Mouse (Mus musculus) embryonic fibroblast, embryonic 13.5 days (primary cell): Measurements from ENCODE around the gene Mthfd1. TPM values are rescaled to one million over a fixed set of nuclear protein-coding genes. Genes with fewer than 3 reads are reported as not detected.

ENCODE experiments used
- H3K27ac ChIP-seq: 2 replicates; pipeline ENCODE4 v1.5.1; 2012; ENCODE audit warnings: low read length, control low read depth, inconsistent platforms; ENCODE audit not compliant: insufficient read depth
- H3K4me1 ChIP-seq: 2 replicates; pipeline ENCODE4 v1.6.1; 2011; ENCODE audit warnings: low read length; ENCODE audit not compliant: control insufficient read depth, insufficient read depth
- H3K4me3 ChIP-seq: 2 replicates; pipeline ENCODE4 v1.5.1; 2011; ENCODE audit warnings: mild to moderate bottlenecking, control low read depth, low read length; ENCODE audit not compliant: insufficient read depth
- CTCF ChIP-seq: IDR thresholded peaks from 2 replicates; pipeline ENCODE4 v1.5.1; 2011; ENCODE audit warnings: mild to moderate bottlenecking, control low read depth, low read length, moderate library complexity, borderline replicate concordance; ENCODE audit not compliant: insufficient read depth
- POLR2A ChIP-seq: IDR thresholded peaks from 2 replicates; pipeline ENCODE4 v1.6.1; 2011; ENCODE audit warnings: low read depth, mild to moderate bottlenecking, control low read depth, low read length, moderate library complexity
- polyA plus RNA-seq: library from polyadenylated mRNA; stranded (reverse); fragments of >200 nt; gene quantifications from 2 replicates; pipeline ENCODE4 v1.2.4, GENCODE M21; 2011; ENCODE audit warnings: low read depth; ENCODE audit not compliant: missing spikeins, insufficient read length

Gene Mthfd1
- polyA plus RNA-seq, 1 experiment, result 30.9 TPM

- Histone ChIP-seq H3K4me1 (no peaks in the 10 kb centered on the region), H3K27ac (no peak overlapping the region), H3K4me3 (no peak overlapping the region)
- no peak for TF ChIP-seq POLR2A
- TF ChIP-seq CTCF, result no peak
Measured at GRCm38 (mm10) chr12:76240670-76241069, 14.4 kb upstream of the Mthfd1 start.

GRCm38 (mm10) chr12:76241084-76241483 is 14.0 kb upstream of the Mthfd1 start:
- Histone ChIP-seq H3K4me1 (no peaks in the 10 kb centered on the region), H3K4me3 (no peak overlapping the region), H3K27ac (no peak overlapping the region)
- TF ChIP-seq POLR2A, result no peak
- no peak for TF ChIP-seq CTCF

DNA sequence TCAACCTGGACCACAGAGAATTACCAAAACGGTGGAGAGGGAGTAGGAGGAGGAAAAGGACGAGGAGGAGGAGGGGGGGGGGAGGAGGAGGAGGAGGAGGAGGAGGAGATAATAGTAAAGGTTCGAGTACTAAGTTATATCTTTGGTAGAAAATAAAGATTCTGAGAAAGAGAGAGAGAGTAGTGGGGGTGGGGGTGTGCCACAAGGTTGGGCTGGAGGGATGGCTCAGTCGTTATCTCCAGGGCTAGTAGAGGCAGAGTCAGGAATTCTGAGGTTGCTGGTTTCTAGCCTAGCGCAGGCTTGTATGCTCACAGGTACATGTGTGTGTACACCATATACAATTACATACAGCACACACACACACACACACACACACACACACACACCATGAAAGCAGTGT is 13.3 kb upstream of the Mthfd1 start:
- H3K27ac ChIP-seq, result no peak overlapping the region
- no peak overlapping the region for H3K4me3 ChIP-seq
- no peaks in the 10 kb centered on the region for H3K4me1 ChIP-seq
- no peak for TF ChIP-seq CTCF

GRCm38 (mm10) chr12:76244981-76245380 is 10.1 kb upstream of the Mthfd1 start:
- TF ChIP-seq POLR2A, result no peak
- TF ChIP-seq CTCF, result no peak
- no peak overlapping the region for H3K4me3 ChIP-seq
- H3K4me1 ChIP-seq, result no peaks in the 10 kb centered on the region
- no peak overlapping the region for H3K27ac ChIP-seq

DNA sequence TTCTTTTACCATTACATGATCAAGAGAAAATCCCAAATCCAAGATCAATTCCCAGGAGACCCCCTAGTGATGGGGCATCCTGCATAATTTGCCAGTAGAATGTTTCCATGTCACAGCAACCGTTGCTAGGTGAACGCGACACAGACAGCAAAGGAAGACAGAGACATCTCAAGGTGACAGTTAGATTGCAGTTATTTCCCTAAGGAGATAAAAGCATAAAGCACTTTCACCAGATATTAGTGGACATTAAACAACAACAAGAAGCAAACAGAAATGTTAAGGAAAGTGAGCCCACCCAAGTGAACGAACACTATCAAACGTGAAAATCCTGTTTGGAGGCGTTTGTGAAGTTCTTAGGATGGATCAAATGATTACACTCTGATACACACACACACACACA is 8.5 kb upstream of the Mthfd1 start, which contains the start of gene Tex21:
Gene Tex21 (minus strand): TSS at position 101 of the 400 bp plus-strand sequence.
- Histone ChIP-seq H3K4me1 (no peaks in the 10 kb centered on the region), H3K4me3 (no peak within 1 kb of the TSS), H3K27ac (no peak within 1 kb of the TSS)
- TF ChIP-seq POLR2A (no peak), CTCF (no peak)

GRCm38 (mm10) chr12:76253090-76253489 is 2.0 kb upstream of the Mthfd1 start:
- no peak for TF ChIP-seq POLR2A
- no peak for TF ChIP-seq CTCF
- no peak overlapping the region for H3K4me3 ChIP-seq
- H3K4me1 ChIP-seq, result no peaks in the 10 kb centered on the region; the same call in 1 of the 2 replicates
- no peak overlapping the region for H3K27ac ChIP-seq

DNA sequence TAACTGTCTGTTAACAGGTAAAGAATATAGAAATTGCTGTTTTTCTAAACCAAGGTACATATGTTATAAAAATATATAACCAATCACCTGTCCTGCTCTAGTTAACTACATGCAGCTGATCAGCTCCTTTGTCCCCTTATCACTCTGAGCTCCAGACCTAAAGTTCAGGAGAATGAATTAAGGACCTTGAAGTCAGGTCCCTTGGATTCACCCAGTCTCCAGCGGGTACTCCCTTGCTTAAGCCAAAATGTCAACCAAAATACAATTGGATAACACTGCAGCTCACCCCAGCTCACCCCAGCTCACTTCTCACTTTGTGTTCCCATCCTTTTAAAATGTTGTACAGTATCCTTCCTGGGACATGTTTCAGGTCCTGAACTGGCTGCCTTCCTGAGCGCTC is 1.5 kb upstream of the Mthfd1 start:
- TF ChIP-seq POLR2A (peak; percentile 12; the same call in 1 of the 2 replicates), CTCF (no peak)
- Histone ChIP-seq H3K4me3 (no peak overlapping the region), H3K4me1 (no peaks in the 10 kb centered on the region; the same call in 1 of the 2 replicates), H3K27ac (no peak overlapping the region)

GRCm38 (mm10) chr12:76253991-76254390 is 1.1 kb upstream of the Mthfd1 start:
- Histone ChIP-seq H3K27ac (no peak overlapping the region), H3K4me1 (no peaks in the 10 kb centered on the region; the same call in 1 of the 2 replicates), H3K4me3 (no peak overlapping the region)
- TF ChIP-seq POLR2A (no peak; the same call in 1 of the 2 replicates), CTCF (no peak)

DNA sequence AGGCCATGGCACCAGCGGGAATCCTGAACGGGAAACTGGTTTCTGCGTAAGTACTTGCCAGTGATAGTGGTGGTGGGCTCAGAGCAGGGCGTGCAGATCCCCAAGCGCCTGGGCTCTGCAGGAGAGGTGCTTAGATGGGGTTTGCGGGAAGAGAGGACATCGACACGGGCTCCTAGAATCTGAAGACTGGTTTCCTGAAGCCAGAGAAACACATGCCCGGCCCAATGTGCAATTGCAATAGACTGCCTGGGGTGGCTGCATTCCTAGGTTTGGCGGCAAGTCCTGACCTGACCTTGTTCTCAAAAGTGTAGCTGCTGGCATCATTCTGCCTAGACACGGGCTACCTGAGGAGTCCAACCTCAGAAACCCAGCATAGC is 389 bp downstream of the Mthfd1 start:
- Histone ChIP-seq H3K4me3 (peak overlapping the region; percentile 70), H3K27ac (no peak overlapping the region), H3K4me1 (no peaks in the 10 kb centered on the region; the same call in 1 of the 2 replicates)
- TF ChIP-seq CTCF (no peak), POLR2A (no peak)

- no peak for TF ChIP-seq CTCF
- no peak for TF ChIP-seq POLR2A
- Histone ChIP-seq H3K4me3 (peak overlapping the region; percentile 70), H3K4me1 (no peaks in the 10 kb centered on the region; the same call in 1 of the 2 replicates), H3K27ac (no peak overlapping the region)
Measured at GRCm38 (mm10) chr12:76256114-76256843, 1.2 kb downstream of the Mthfd1 start.

- no peak overlapping the region for H3K27ac ChIP-seq
- no peak for TF ChIP-seq CTCF
Measured at GRCm38 (mm10) chr12:76260673-76261072, 5.6 kb downstream of the Mthfd1 start.

More at GRCm38 (mm10) chr12:76260673-76261072, 5.6 kb downstream of the Mthfd1 start:
- H3K4me3 ChIP-seq, result no peak overlapping the region
- H3K4me1 ChIP-seq, result peaks cover 2% of the 10 kb centered on the region
